Mouse (Mus musculus): ENCODE data around the gene Bok. TPM values are rescaled to one million over a fixed set of nuclear protein-coding genes. Genes with fewer than 3 reads are reported as not detected.

Bok gene
- polyA plus RNA-seq, 1 experiment from 2014 or later, result 108 TPM

DNA sequence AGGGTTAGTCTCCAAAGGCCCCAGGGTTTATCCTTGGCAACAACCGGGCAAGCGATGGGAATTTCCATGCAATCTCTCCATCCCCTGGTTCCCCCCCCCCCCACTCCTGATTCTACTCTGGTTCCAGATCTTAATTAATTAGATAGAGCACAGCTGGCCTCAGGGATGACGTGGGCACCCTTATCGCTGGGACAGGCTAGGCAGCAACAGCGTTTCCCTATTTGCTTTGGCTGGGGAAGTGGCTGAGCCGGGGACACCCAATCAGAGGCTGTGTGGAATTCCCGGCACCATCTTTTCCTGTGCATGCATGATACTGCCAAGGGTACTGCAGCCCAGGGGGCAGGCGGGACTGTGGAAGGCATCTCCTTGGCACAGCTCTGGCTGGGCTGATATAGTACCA lies 2.7 kb downstream of the Bok start:
- Histone ChIP-seq H3K27ac (ENCODE audit: low read length) (no peak overlapping the region), H3K9me3 (ENCODE audit: low read length) (no peaks in the 10 kb centered on the region), H3K36me3 (ENCODE audit: insufficient read depth, low read length) (peaks cover 11% of the 10 kb centered on the region), H3K9ac (replicated peaks; ENCODE audit: low read length) (no peak overlapping the region), H3K4me3 (ENCODE audit: low read length) (no peak overlapping the region), H3K4me1 (ENCODE audit: insufficient read depth, low read length) (peaks cover 21% of the 10 kb centered on the region), H3K4me2 (replicated peaks; ENCODE audit: low read depth, low read length) (peak overlapping the region; percentile 91), H3K27me3 (ENCODE audit: insufficient read depth, low read length) (0 out of 2 replicates have a peak, but pooled peaks cover 3% of the 10 kb centered on the region)
- 78% methylated on average over 8 of the region's 8 CpGs for WGBS
- no peak for ATAC-seq (ENCODE audit: low FRiP score, low TSS enrichment)

DNA sequence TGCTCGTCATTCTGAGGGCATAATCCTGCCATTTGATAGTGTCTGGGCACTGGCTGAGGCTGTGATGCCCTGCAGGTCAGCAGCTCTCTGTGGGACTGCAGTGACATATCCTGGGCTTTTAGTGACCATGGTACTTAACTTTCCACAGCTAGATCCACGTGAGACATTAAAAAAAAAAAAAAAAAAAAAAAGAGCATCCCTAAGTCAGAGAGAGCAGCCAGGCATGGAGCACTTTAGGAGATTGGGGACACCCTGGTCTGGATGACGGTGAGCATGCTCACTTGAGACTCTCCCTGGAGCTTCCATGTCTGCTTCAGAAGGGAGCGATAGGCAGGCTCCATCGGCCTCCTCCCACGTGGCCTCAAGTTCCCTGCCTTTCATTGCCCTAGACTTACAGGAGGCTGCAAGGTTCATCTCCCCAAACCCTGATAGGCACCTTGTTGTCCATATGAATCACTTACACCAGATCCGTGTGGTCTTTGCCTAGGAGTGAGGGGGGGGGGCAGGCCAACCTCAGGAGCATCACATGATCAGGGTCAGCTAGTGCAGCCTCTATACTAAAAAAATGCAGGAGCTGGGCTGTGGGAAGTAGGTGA lies 4.5 kb downstream of the Bok start:
- H3K4me1 ChIP-seq (ENCODE audit: insufficient read depth, low read length), result peaks cover 23% of the 10 kb centered on the region
- ATAC-seq (ENCODE audit: low FRiP score, low TSS enrichment), result no peak
- 65% methylated on average over 7 of the region's 7 CpGs for WGBS
- no peaks in the 10 kb centered on the region for H3K27me3 ChIP-seq (ENCODE audit: insufficient read depth, low read length)
- no peak overlapping the region for H3K27ac ChIP-seq (ENCODE audit: low read length)
- H3K4me2 ChIP-seq (replicated peaks; ENCODE audit: low read depth, low read length), result no peak overlapping the region
- peaks cover 16% of the 10 kb centered on the region for H3K36me3 ChIP-seq (ENCODE audit: insufficient read depth, low read length)
- H3K9ac ChIP-seq (replicated peaks; ENCODE audit: low read length), result no peak overlapping the region
- no peaks in the 10 kb centered on the region for H3K9me3 ChIP-seq (ENCODE audit: low read length)
- H3K4me3 ChIP-seq (ENCODE audit: low read length), result no peak overlapping the region

DNA sequence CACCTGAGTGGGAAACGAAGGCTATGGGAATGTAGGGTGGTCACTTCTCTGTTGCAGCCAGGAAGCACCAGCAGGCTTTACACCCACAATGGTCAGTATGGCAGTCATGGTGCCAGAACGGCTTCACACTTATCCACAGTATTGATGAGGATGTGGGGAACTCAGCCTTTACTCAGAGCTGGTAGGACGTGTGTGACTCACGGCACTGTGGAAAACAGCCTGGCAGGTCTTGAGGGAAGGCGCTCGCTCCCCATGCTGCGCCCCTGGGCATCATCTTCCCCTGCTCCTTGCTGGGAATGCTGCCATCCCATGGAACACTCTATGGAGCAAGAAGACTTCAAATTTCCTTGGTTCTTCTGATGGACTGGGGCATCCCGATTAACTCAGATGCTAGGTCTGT lies 5.6 kb downstream of the Bok start:
- H3K36me3 ChIP-seq (ENCODE audit: insufficient read depth, low read length), result peaks cover 26% of the 10 kb centered on the region
- H3K4me1 ChIP-seq (ENCODE audit: insufficient read depth, low read length), result peaks cover 22% of the 10 kb centered on the region
- H3K27ac ChIP-seq (ENCODE audit: low read length), result no peak overlapping the region
- ATAC-seq (ENCODE audit: low FRiP score, low TSS enrichment), result no peak
- H3K4me3 ChIP-seq (ENCODE audit: low read length), result no peak overlapping the region
- H3K4me2 ChIP-seq (replicated peaks; ENCODE audit: low read depth, low read length), result no peak overlapping the region
- no peaks in the 10 kb centered on the region for H3K27me3 ChIP-seq (ENCODE audit: insufficient read depth, low read length)
- H3K9me3 ChIP-seq (ENCODE audit: low read length), result no peaks in the 10 kb centered on the region
- WGBS, result 91% methylated on average over 8 of the region's 8 CpGs
- H3K9ac ChIP-seq (replicated peaks; ENCODE audit: low read length), result no peak overlapping the region

DNA sequence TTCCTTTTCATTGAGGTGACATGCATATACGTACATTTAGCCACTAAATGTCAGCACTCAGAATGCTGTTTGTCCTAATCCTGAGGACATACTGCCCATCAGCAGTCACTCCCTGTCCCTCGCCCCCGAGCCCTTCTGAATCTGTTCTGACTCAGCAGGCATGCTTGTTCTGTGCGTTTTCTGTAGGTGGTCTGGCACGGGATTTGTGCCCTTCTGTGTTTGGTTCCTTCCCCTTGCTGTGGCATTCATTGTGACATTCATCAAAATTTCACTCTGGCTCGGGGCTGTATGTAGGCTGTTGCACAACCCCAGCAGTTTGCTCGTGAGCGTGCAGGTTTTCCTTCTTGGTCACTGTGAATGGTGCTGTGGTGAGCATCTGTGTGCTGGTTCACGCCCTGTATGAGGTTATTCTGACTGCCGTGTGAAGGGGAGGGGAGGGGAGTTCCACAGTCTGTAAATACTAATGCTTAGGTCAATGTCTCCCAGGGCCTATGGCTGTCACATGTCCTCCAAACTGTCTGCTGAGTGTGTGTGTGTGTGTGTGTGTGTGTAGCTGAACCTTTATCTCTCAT lies 6.4 kb downstream of the Bok start:
- peaks cover 30% of the 10 kb centered on the region for H3K36me3 ChIP-seq (ENCODE audit: insufficient read depth, low read length)
- H3K27ac ChIP-seq (ENCODE audit: low read length), result no peak overlapping the region
- H3K4me2 ChIP-seq (replicated peaks; ENCODE audit: low read depth, low read length), result no peak overlapping the region
- H3K9ac ChIP-seq (replicated peaks; ENCODE audit: low read length), result no peak overlapping the region
- H3K27me3 ChIP-seq (ENCODE audit: insufficient read depth, low read length), result no peaks in the 10 kb centered on the region
- H3K4me3 ChIP-seq (ENCODE audit: low read length), result no peak overlapping the region
- peaks cover 17% of the 10 kb centered on the region for H3K4me1 ChIP-seq (ENCODE audit: insufficient read depth, low read length)
- 78% methylated on average over 10 of the region's 10 CpGs for WGBS
- no peaks in the 10 kb centered on the region for H3K9me3 ChIP-seq (ENCODE audit: low read length)
- no peak for ATAC-seq (ENCODE audit: low FRiP score, low TSS enrichment)

DNA sequence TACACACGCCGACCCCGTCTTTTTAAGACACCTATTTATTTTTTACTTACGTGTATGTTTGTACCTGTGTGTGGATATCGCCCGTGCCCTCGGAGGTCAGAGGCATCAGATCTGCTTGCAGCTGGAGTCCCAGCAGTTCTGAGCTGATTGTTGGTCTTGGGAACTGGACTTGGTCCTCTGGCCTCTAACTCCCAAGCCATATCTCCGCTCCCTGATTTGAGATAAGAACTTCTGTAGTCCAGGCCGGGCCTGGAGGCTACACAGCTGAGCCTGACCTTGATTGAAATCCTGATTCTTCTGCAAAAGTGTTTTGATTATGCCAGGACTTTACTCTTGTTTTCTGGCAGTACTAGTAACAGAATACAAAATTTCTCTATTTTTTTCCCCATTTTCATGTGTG lies 7.3 kb downstream of the Bok start:
- WGBS, result 82% methylated on average over 9 of the region's 9 CpGs
- H3K4me2 ChIP-seq (replicated peaks; ENCODE audit: low read depth, low read length), result no peak overlapping the region
- no peak for ATAC-seq (ENCODE audit: low FRiP score, low TSS enrichment)

DNA sequence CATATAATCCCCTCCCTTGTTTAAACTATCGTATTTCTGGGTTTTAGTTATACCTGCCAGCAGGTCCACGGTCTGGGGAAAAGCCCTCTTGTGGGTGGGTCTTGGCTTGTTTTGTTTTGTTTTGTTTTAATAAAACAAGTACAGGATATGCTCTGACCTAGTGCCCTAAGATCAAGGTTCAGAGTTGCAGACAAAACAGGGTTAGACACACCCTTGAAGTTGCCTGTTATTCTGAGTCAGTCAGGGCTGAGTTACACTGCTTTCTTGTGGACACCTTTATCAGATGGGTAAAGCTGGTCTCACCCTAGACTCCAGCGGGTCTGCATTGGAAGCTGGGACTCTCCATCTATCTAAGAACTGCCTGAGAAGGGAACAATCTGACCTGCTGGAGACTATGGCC lies 8.0 kb downstream of the Bok start:
- Histone ChIP-seq H3K9me3 (ENCODE audit: low read length) (no peaks in the 10 kb centered on the region), H3K4me2 (replicated peaks; ENCODE audit: low read depth, low read length) (no peak overlapping the region), H3K4me1 (ENCODE audit: insufficient read depth, low read length) (peaks cover 15% of the 10 kb centered on the region), H3K9ac (replicated peaks; ENCODE audit: low read length) (no peak overlapping the region), H3K27me3 (ENCODE audit: insufficient read depth, low read length) (no peaks in the 10 kb centered on the region), H3K4me3 (ENCODE audit: low read length) (no peak overlapping the region), H3K36me3 (ENCODE audit: insufficient read depth, low read length) (peaks cover 30% of the 10 kb centered on the region), H3K27ac (ENCODE audit: low read length) (no peak overlapping the region)
- 78% methylated on average over 3 of the region's 3 CpGs for WGBS
- ATAC-seq (ENCODE audit: low FRiP score, low TSS enrichment), result no peak

More for the DNA sequence above, 7.3 kb downstream of the Bok start:
- H3K4me1 ChIP-seq (ENCODE audit: insufficient read depth, low read length), result peaks cover 15% of the 10 kb centered on the region
- no peak overlapping the region for H3K27ac ChIP-seq (ENCODE audit: low read length)
- peaks cover 30% of the 10 kb centered on the region for H3K36me3 ChIP-seq (ENCODE audit: insufficient read depth, low read length)
- no peak overlapping the region for H3K4me3 ChIP-seq (ENCODE audit: low read length)
- H3K9me3 ChIP-seq (ENCODE audit: low read length), result no peaks in the 10 kb centered on the region
- no peak overlapping the region for H3K9ac ChIP-seq (replicated peaks; ENCODE audit: low read length)
- no peaks in the 10 kb centered on the region for H3K27me3 ChIP-seq (ENCODE audit: insufficient read depth, low read length)

DNA sequence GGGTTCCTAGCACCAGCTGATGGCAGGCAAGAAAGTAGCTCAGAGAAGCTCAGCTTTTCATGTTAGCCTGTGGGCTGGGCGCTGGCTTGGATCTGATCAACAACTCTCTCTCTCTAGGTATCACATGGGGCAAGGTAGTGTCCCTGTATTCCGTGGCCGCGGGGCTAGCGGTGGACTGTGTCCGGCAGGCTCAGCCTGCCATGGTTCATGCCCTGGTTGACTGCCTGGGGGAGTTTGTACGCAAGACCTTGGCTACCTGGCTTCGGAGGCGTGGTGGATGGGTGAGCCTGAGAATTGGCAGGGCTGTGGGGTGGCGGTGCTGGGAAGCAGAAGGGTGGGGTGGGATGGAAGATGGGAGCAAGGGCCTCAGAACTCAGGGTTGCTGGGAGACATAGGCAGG lies 8.5 kb downstream of the Bok start:
- Histone ChIP-seq H3K4me2 (replicated peaks; ENCODE audit: low read depth, low read length) (no peak overlapping the region), H3K4me3 (ENCODE audit: low read length) (no peak overlapping the region), H3K27me3 (ENCODE audit: insufficient read depth, low read length) (no peaks in the 10 kb centered on the region), H3K4me1 (ENCODE audit: insufficient read depth, low read length) (peaks cover 15% of the 10 kb centered on the region), H3K9me3 (ENCODE audit: low read length) (no peaks in the 10 kb centered on the region), H3K36me3 (ENCODE audit: insufficient read depth, low read length) (peaks cover 30% of the 10 kb centered on the region), H3K27ac (ENCODE audit: low read length) (no peak overlapping the region), H3K9ac (replicated peaks; ENCODE audit: low read length) (no peak overlapping the region)
- ATAC-seq (ENCODE audit: low FRiP score, low TSS enrichment), result no peak
- WGBS, result 85% methylated on average over 10 of the region's 10 CpGs

DNA sequence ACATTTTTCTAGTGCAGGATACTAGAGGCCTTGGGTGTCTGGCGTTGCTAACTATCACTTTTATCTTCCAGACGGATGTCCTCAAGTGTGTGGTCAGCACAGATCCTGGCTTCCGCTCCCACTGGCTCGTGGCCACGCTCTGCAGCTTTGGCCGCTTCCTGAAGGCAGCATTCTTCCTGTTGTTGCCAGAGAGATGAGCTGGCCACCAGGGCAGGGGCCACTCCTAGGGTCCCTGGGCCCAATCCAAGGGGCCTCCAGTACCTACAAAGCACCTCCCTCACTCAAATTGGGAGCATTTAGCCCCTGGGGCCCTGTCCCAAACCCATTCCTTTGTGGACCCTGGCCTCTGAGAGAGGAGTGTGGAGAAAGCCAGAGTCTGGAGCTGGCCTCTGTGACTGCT lies 9.5 kb downstream of the Bok start:
- peak overlapping the region; percentile 61 for H3K27ac ChIP-seq (ENCODE audit: low read length)
- no peak overlapping the region for H3K4me2 ChIP-seq (replicated peaks; ENCODE audit: low read depth, low read length)
- no peak overlapping the region for H3K9ac ChIP-seq (replicated peaks; ENCODE audit: low read length)
- H3K4me3 ChIP-seq (ENCODE audit: low read length), result no peak overlapping the region
- H3K27me3 ChIP-seq (ENCODE audit: insufficient read depth, low read length), result no peaks in the 10 kb centered on the region
- WGBS, result 73% methylated on average over 6 of the region's 6 CpGs
- peaks cover 15% of the 10 kb centered on the region for H3K4me1 ChIP-seq (ENCODE audit: insufficient read depth, low read length)
- H3K9me3 ChIP-seq (ENCODE audit: low read length), result no peaks in the 10 kb centered on the region
- no peak for ATAC-seq (ENCODE audit: low FRiP score, low TSS enrichment)
- H3K36me3 ChIP-seq (ENCODE audit: insufficient read depth, low read length), result peaks cover 30% of the 10 kb centered on the region

DNA sequence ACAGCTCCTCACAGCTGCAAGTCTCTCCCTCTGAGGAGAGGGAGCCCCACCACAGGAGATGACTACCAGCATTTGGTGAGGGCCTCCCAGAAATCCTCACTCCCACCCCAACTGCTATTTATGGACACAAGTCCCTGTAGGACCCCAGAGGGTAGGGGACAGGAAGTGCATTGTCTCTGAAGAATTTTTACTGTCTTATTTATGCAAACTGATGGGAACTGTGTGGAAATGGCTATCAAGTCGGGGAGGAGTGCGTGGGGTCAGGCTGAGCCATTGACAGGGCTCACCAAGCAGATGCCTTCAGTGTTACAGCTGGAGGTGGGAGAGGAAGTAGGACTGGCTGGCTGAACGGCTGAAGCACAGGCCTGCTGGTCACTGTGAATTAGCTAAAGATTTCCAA lies 11.9 kb downstream of the Bok start:
- WGBS, result 23% methylated on average over 3 of the region's 3 CpGs
- peaks cover 19% of the 10 kb centered on the region for H3K36me3 ChIP-seq (ENCODE audit: insufficient read depth, low read length)
- peak overlapping the region; percentile 80 for H3K27ac ChIP-seq (ENCODE audit: low read length)
- no peak overlapping the region for H3K9ac ChIP-seq (replicated peaks; ENCODE audit: low read length)
- peak; percentile 69 for ATAC-seq (ENCODE audit: low FRiP score, low TSS enrichment)
- no peaks in the 10 kb centered on the region for H3K9me3 ChIP-seq (ENCODE audit: low read length)
- H3K4me3 ChIP-seq (ENCODE audit: low read length), result no peak overlapping the region
- H3K4me1 ChIP-seq (ENCODE audit: insufficient read depth, low read length), result peaks cover 15% of the 10 kb centered on the region
- H3K27me3 ChIP-seq (ENCODE audit: insufficient read depth, low read length), result no peaks in the 10 kb centered on the region
- H3K4me2 ChIP-seq (replicated peaks; ENCODE audit: low read depth, low read length), result no peak overlapping the region

DNA sequence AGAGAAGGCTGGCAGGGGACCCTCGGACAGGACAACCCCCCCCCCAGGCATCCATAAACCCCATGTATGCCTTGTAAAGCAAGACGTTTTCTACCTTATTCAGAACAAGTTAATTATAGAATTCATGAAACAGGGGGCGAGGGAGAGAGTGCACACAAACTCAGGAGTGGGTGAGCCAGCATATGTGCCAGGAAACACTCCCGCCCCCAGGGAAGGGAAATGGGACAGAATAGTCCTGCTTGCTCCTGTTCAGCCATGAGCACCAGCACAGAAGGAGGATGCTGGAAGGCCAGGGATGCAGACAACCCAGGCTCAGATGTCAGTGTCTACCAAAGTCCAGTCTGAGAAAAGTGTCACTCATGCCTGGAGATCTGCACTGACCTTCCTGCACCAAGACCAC lies 13.7 kb downstream of the Bok start:
- Histone ChIP-seq H3K4me3 (ENCODE audit: low read length) (no peak overlapping the region), H3K9me3 (ENCODE audit: low read length) (no peaks in the 10 kb centered on the region), H3K27me3 (ENCODE audit: insufficient read depth, low read length) (no peaks in the 10 kb centered on the region), H3K4me1 (ENCODE audit: insufficient read depth, low read length) (peaks cover 15% of the 10 kb centered on the region), H3K36me3 (ENCODE audit: insufficient read depth, low read length) (peaks cover 30% of the 10 kb centered on the region), H3K4me2 (replicated peaks; ENCODE audit: low read depth, low read length) (no peak overlapping the region), H3K27ac (ENCODE audit: low read length) (no peak overlapping the region), H3K9ac (replicated peaks; ENCODE audit: low read length) (no peak overlapping the region)
- no peak for ATAC-seq (ENCODE audit: low FRiP score, low TSS enrichment)
- 72% methylated on average over 4 of the region's 4 CpGs for WGBS
